In genomic region chr7:45126844-45127699, GRCm38 (mm10) we compare ENCODE assay signal across 8 mouse cellular contexts. TPM values are rescaled to one million over a fixed set of nuclear protein-coding genes. Genes with fewer than 3 reads are reported as not detected.
DNase-seq lines count a peak whose midpoint lies in the region; ATAC-seq lines count a peak whose summit lies in the region.

No protein-coding gene starts in this region.

- peak overlapping the region; percentile 98 for H3K9ac ChIP-seq in embryonic facial prominence, embryonic 15.5 days
- peak overlapping the region; percentile 96 for H3K9ac ChIP-seq in limb, embryonic 15.5 days

- H3K4me2 ChIP-seq in embryonic facial prominence, embryonic 15.5 days (replicated peaks), result peak overlapping the region; percentile 82
- H3K4me2 ChIP-seq in limb, embryonic 15.5 days, result peak overlapping the region; percentile 69

- peak overlapping the region; percentile 97 for H3K4me3 ChIP-seq in erythroblast, embryonic 14.5 days (replicated peaks)
- H3K4me3 ChIP-seq in embryonic facial prominence, embryonic 15.5 days (replicated peaks), result peak overlapping the region; percentile 90
- H3K4me3 ChIP-seq in limb, embryonic 15.5 days, result peak overlapping the region; percentile 90

- H3K27me3 ChIP-seq in erythroblast, embryonic 14.5 days (ENCODE audit: control insufficient read depth), result no peaks in the 10 kb centered on the region
- no peaks in the 10 kb centered on the region for H3K27me3 ChIP-seq in embryonic facial prominence, embryonic 15.5 days
- no peaks in the 10 kb centered on the region for H3K27me3 ChIP-seq in limb, embryonic 15.5 days

- no peaks in the 10 kb centered on the region for H3K9me3 ChIP-seq in erythroblast, embryonic 14.5 days (ENCODE audit: control insufficient read depth, low read length)
- no peaks in the 10 kb centered on the region for H3K9me3 ChIP-seq in embryonic facial prominence, embryonic 15.5 days (replicated peaks)
- no peaks in the 10 kb centered on the region for H3K9me3 ChIP-seq in limb, embryonic 15.5 days

- H3K4me1 ChIP-seq in erythroblast, embryonic 14.5 days (ENCODE audit: control insufficient read depth), result peaks cover 79% of the 10 kb centered on the region
- H3K4me1 ChIP-seq in embryonic facial prominence, embryonic 15.5 days, result peaks cover 52% of the 10 kb centered on the region
- peaks cover 51% of the 10 kb centered on the region for H3K4me1 ChIP-seq in limb, embryonic 15.5 days

- peak overlapping the region; percentile 93 for H3K27ac ChIP-seq in embryonic facial prominence, embryonic 15.5 days (replicated peaks)
- peak overlapping the region; percentile 91 for H3K27ac ChIP-seq in limb, embryonic 15.5 days

- H3K36me3 ChIP-seq in erythroblast, embryonic 14.5 days (ENCODE audit: control insufficient read depth), result peaks cover 50% of the 10 kb centered on the region
- H3K36me3 ChIP-seq in embryonic facial prominence, embryonic 15.5 days, result peaks cover 35% of the 10 kb centered on the region
- H3K36me3 ChIP-seq in limb, embryonic 15.5 days, result peaks cover 37% of the 10 kb centered on the region

- WGBS in embryonic facial prominence, embryonic 15.5 days, result 33% methylated on average over 21 of the region's 21 CpGs
- 34% methylated on average over 21 of the region's 21 CpGs for WGBS in limb, embryonic 15.5 days

- DNase-seq in A20 (ENCODE audit: low read depth, low spot score), result peak; percentile 54
- peak; percentile 46 for DNase-seq in thymus, postnatal 14 days
- no peak for DNase-seq in left cerebral cortex, adult 9 months (ENCODE audit: low spot score in 2 of 2)
- DNase-seq in gastrocnemius, adult 18-20 months (ENCODE audit: low spot score), result no peak

- ATAC-seq in erythroblast, adult 5-6 weeks (replicated peaks; ENCODE audit: low FRiP score, poor library complexity, severe bottlenecking), result no peak
- no peak for ATAC-seq in embryonic facial prominence, embryonic 15.5 days (ENCODE audit: insufficient number of reproducible peaks, low FRiP score, low TSS enrichment, low read depth)
- no peak for ATAC-seq in limb, embryonic 15.5 days (ENCODE audit: insufficient number of reproducible peaks, low FRiP score, low TSS enrichment, low read depth)

RNA-seq across cellular contexts. Expression of gene Rpl13a, which starts 1.5 kb away (rescaled TPM):
- polyA plus RNA-seq in erythroblast, embryonic 14.5 days (2012), result 438 and 543 TPM in 2 replicates
- 517 and 725 TPM in 2 replicates for total RNA-seq in erythroblast, adult 5-6 weeks (2015; ENCODE audit: low replicate concordance)
- total RNA-seq in erythroblast, adult 5-6 weeks (2017; ENCODE audit: low replicate concordance), result 475 and 688 TPM in 2 replicates
- polyA plus RNA-seq in embryonic facial prominence, embryonic 15.5 days (2015; fragmentation: Nextera tagmentation; extraction: Ambion mirVana), result 1,369 and 1,440 TPM in 2 replicates
- 1,220 and 1,390 TPM in 2 replicates for polyA plus RNA-seq in limb, embryonic 15.5 days (2015; fragmentation: Nextera tagmentation; extraction: Ambion mirVana)
- 100 to 1,000 TPM; 643 to 706 TPM for total RNA-seq in gastrocnemius, adult 18-20 months (2021)

RNA-seq across cellular contexts. Expression of gene Rps11, which starts 2.8 kb away (rescaled TPM):
- polyA plus RNA-seq in erythroblast, embryonic 14.5 days (2012), result 22.2 and 23.5 TPM in 2 replicates
- total RNA-seq in erythroblast, adult 5-6 weeks (2015; ENCODE audit: low replicate concordance), result 604 and 677 TPM in 2 replicates
- 233 and 238 TPM in 2 replicates for total RNA-seq in erythroblast, adult 5-6 weeks (2017; ENCODE audit: low replicate concordance)
- polyA plus RNA-seq in embryonic facial prominence, embryonic 15.5 days (2015; fragmentation: Nextera tagmentation; extraction: Ambion mirVana), result 1,509 and 1,523 TPM in 2 replicates
- 1,215 and 1,484 TPM in 2 replicates for polyA plus RNA-seq in limb, embryonic 15.5 days (2015; fragmentation: Nextera tagmentation; extraction: Ambion mirVana)
- total RNA-seq in gastrocnemius, adult 18-20 months (2021), result 100 to 1,000 TPM; 490 to 529 TPM

RNA-seq across cellular contexts. Expression of gene Gm45713, which starts 9.0 kb away (rescaled TPM):
- polyA plus RNA-seq in erythroblast, embryonic 14.5 days (2012), result not detected in 2 replicates
- not detected in 2 replicates for total RNA-seq in erythroblast, adult 5-6 weeks (2015; ENCODE audit: low replicate concordance)
- not detected in 2 replicates for total RNA-seq in erythroblast, adult 5-6 weeks (2017; ENCODE audit: low replicate concordance)
- polyA plus RNA-seq in embryonic facial prominence, embryonic 15.5 days (2015; fragmentation: Nextera tagmentation; extraction: Ambion mirVana), result 0.12 and 0.37 TPM in 2 replicates
- 0.65 TPM in 1 of 2 replicates, not detected in the other for polyA plus RNA-seq in limb, embryonic 15.5 days (2015; fragmentation: Nextera tagmentation; extraction: Ambion mirVana)
- total RNA-seq in gastrocnemius, adult 18-20 months (2021), result 1 to 10 TPM in 1 of 2 experiments, not detected in 1; 1.2 TPM

RNA-seq across cellular contexts. Expression of gene Flt3l, which starts 9.2 kb away (rescaled TPM):
- polyA plus RNA-seq in erythroblast, embryonic 14.5 days (2012), result 1.7 TPM in 2 replicates
- 1.3 and 3.8 TPM in 2 replicates for total RNA-seq in erythroblast, adult 5-6 weeks (2015; ENCODE audit: low replicate concordance)
- total RNA-seq in erythroblast, adult 5-6 weeks (2017; ENCODE audit: low replicate concordance), result 2.6 and 3.6 TPM in 2 replicates
- 2.6 and 3.4 TPM in 2 replicates for polyA plus RNA-seq in embryonic facial prominence, embryonic 15.5 days (2015; fragmentation: Nextera tagmentation; extraction: Ambion mirVana)
- 2.1 and 2.7 TPM in 2 replicates for polyA plus RNA-seq in limb, embryonic 15.5 days (2015; fragmentation: Nextera tagmentation; extraction: Ambion mirVana)
- 1 to 10 TPM; 1.8 to 3.0 TPM for total RNA-seq in gastrocnemius, adult 18-20 months (2021)

RNA-seq across cellular contexts. Expression of gene Fcgrt, which starts 23.4 kb away (rescaled TPM):
- 1.0 TPM in 2 replicates for polyA plus RNA-seq in erythroblast, embryonic 14.5 days (2012)
- 2.5 and 7.3 TPM in 2 replicates for total RNA-seq in erythroblast, adult 5-6 weeks (2015; ENCODE audit: low replicate concordance)
- total RNA-seq in erythroblast, adult 5-6 weeks (2017; ENCODE audit: low replicate concordance), result 10.3 and 11.4 TPM in 2 replicates
- polyA plus RNA-seq in embryonic facial prominence, embryonic 15.5 days (2015; fragmentation: Nextera tagmentation; extraction: Ambion mirVana), result 126 and 135 TPM in 2 replicates
- polyA plus RNA-seq in limb, embryonic 15.5 days (2015; fragmentation: Nextera tagmentation; extraction: Ambion mirVana), result 99.7 and 121 TPM in 2 replicates
- total RNA-seq in gastrocnemius, adult 18-20 months (2021), result 10 to 100 TPM; 27.4 to 29.1 TPM

Comparison
In these comparisons a context has a peak if more than half of its experiments do, and no peak if none do; other contexts are left out.
1. DNase-seq: peak in A20 (single experiment) and thymus, postnatal 14 days (single experiment); none in left cerebral cortex, adult 9 months (0 of 2) and gastrocnemius, adult 18-20 months (single experiment).
2. RNA of gene Rps11, which starts 2.8 kb away (polyA plus RNA-seq): 1,509 to 1,523 TPM in embryonic facial prominence, embryonic 15.5 days and 1,215 to 1,484 TPM in limb, embryonic 15.5 days; 22.2 to 23.5 TPM in erythroblast, embryonic 14.5 days; every median in the first group is over 10 times any median in the second.
3. Peak in every context shown above with its lines, with median percentiles within 50 percentile points of each other: H3K4me3 ChIP-seq.